Mouse (Mus musculus) hindbrain, postnatal 0 days (tissue): Measurements from ENCODE around the gene Eps8l2. TPM values are rescaled to one million over a fixed set of nuclear protein-coding genes. Genes with fewer than 3 reads are reported as not detected.

Source experiments
- ATAC-seq: fragments of 200-750 bp; cut with Nextera tagmentation; 2 replicates; pipeline ENCODE4 v1.8.0; 2017; ENCODE audit warnings: mild to moderate bottlenecking, moderate TSS enrichment, moderate library complexity
- DNase-seq: peaks from one replicate; pipeline ENCODE4 v3.0.0-alpha.2; 2015; ENCODE audit warnings: low spot score
- H3K27ac ChIP-seq: fragments of 300-500 bp; sonication (generic); 2 replicates; pipeline ENCODE4 v1.5.1; 2014; ENCODE audit warnings: mild to moderate bottlenecking
- H3K27me3 ChIP-seq: fragments of 300-500 bp; sonication (generic); 2 replicates; pipeline ENCODE4 v1.6.1; 2014; ENCODE audit warnings: low read length, mixed read lengths; ENCODE audit not compliant: insufficient read depth
- H3K36me3 ChIP-seq: fragments of 300-500 bp; sonication (generic); 2 replicates; pipeline ENCODE4 v1.6.1; 2014; ENCODE audit warnings: low read length, mixed read lengths; ENCODE audit not compliant: insufficient read depth
- H3K4me1 ChIP-seq: fragments of 300-500 bp; sonication (generic); 2 replicates; pipeline ENCODE4 v1.6.1; 2014; ENCODE audit warnings: antibody characterized with exemption, low read length, mixed read lengths; ENCODE audit not compliant: insufficient read depth
- H3K4me2 ChIP-seq: fragments of 300-500 bp; sonication (generic); 2 replicates; pipeline ENCODE4 v1.6.1; 2014; ENCODE audit warnings: low read depth, mild to moderate bottlenecking, low read length, moderate library complexity, mixed read lengths
- H3K4me3 ChIP-seq: fragments of 300-500 bp; sonication (generic); 2 replicates; pipeline ENCODE4 v1.5.1; 2014; ENCODE audit warnings: low read length
- H3K9ac ChIP-seq: fragments of 300-500 bp; sonication (generic); replicated peaks from 2 replicates; pipeline ENCODE4 v1.6.1; 2014; ENCODE audit warnings: mild to moderate bottlenecking, low read length, moderate library complexity, mixed read lengths
- H3K9me3 ChIP-seq: fragments of 300-500 bp; sonication (generic); 2 replicates; pipeline ENCODE4 v1.6.1; 2016; ENCODE audit warnings: low read length, mixed read lengths
- CTCF ChIP-seq: IDR thresholded peaks from 2 replicates; pipeline ENCODE4 v1.5.1; 2016; ENCODE audit warnings: antibody characterized with exemption, control low read depth, low read depth
- WGBS: fragments of 180-500 bp; shearing (Covaris S2); extraction: QIAGEN DNeasy Blood & Tissue Kit; methylation state at CpG from one replicate; pipeline ENCODE4 v1.1.7; 2014; 5-methylcytosine and 5-hydroxymethylcytosine counted together
- polyA plus RNA-seq: library from polyadenylated mRNA; unstranded; fragments of >200 nt; fragmentation: Nextera tagmentation; extraction: Ambion mirVana; gene quantifications from 2 replicates; pipeline ENCODE4 v1.2.1, GENCODE M21; 2015
- total RNA-seq: library from RNA; depleted of rRNA; stranded (reverse); fragments of >200 nt; gene quantifications from 2 replicates; pipeline ENCODE4 v1.2.3, GENCODE M21; 2014

The Eps8l2 gene
- total and polyA plus RNA-seq, 2 experiments from 2014 or later: 1.5 to 3.9 TPM

GRCm38 (mm10) chr7:141328373-141328990, 10.2 kb upstream of the Eps8l2 start:
- Histone ChIP-seq H3K4me2 (peak overlapping the region; percentile 93), H3K9ac (peak overlapping the region; percentile 76), H3K9me3 (no peaks in the 10 kb centered on the region), H3K36me3 (peaks cover 10% of the 10 kb centered on the region; the same call in 1 of the 2 replicates), H3K4me1 (peaks cover 24% of the 10 kb centered on the region), H3K27me3 (no peaks in the 10 kb centered on the region), H3K27ac (peak overlapping the region; percentile 100), H3K4me3 (peak overlapping the region; percentile 58)
- ATAC-seq: no peak
- TF ChIP-seq CTCF: no peak
- 14% methylated on average over 24 of the region's 24 CpGs for WGBS
- DNase-seq: no peak

- Histone ChIP-seq H3K9me3 (no peaks in the 10 kb centered on the region), H3K27ac (no peak overlapping the region), H3K27me3 (no peaks in the 10 kb centered on the region), H3K4me3 (no peak overlapping the region), H3K4me2 (no peak overlapping the region), H3K9ac (no peak overlapping the region), H3K4me1 (peaks cover 18% of the 10 kb centered on the region), H3K36me3 (peaks cover 12% of the 10 kb centered on the region; the same call in 1 of the 2 replicates)
- ATAC-seq (no peak), DNase-seq (no peak)
- TF ChIP-seq CTCF: no peak
These were observed 8.0 kb upstream of the Eps8l2 start for GRCm38 (mm10) chr7:141330706-141331105.

GRCm38 (mm10) chr7:141331990-141332389, 6.7 kb upstream of the Eps8l2 start:
- no peak overlapping the region for H3K27ac ChIP-seq
- TF ChIP-seq CTCF: no peak
- H3K4me1 ChIP-seq: 0 out of 2 replicates have a peak, but pooled peaks cover 7% of the 10 kb centered on the region
- DNase-seq (no peak), ATAC-seq (no peak)
- H3K4me2 ChIP-seq: no peak overlapping the region
- no peaks in the 10 kb centered on the region for H3K27me3 ChIP-seq
- peaks cover 12% of the 10 kb centered on the region; the same call in 1 of the 2 replicates for H3K36me3 ChIP-seq
- WGBS: 85% methylated on average over 6 of the region's 6 CpGs
- no peak overlapping the region for H3K9ac ChIP-seq
- H3K4me3 ChIP-seq: no peak overlapping the region
- H3K9me3 ChIP-seq: no peaks in the 10 kb centered on the region

- Histone ChIP-seq H3K4me1 (0 out of 2 replicates have a peak, but pooled peaks cover 3% of the 10 kb centered on the region), H3K36me3 (peaks cover 12% of the 10 kb centered on the region; the same call in 1 of the 2 replicates), H3K9me3 (no peaks in the 10 kb centered on the region), H3K27ac (no peak overlapping the region), H3K4me3 (no peak overlapping the region), H3K27me3 (no peaks in the 10 kb centered on the region), H3K9ac (no peak overlapping the region), H3K4me2 (no peak overlapping the region)
- no peak; the same call in 1 of the 2 replicates for ATAC-seq
- TF ChIP-seq CTCF: no peak
- 58% methylated on average over 2 of the region's 2 CpGs for WGBS
- no peak for DNase-seq
These were observed 3.6 kb upstream of the Eps8l2 start for GRCm38 (mm10) chr7:141335044-141335579.

- Histone ChIP-seq H3K9ac (no peak overlapping the region), H3K36me3 (peaks cover 12% of the 10 kb centered on the region; the same call in 1 of the 2 replicates), H3K4me1 (0 out of 2 replicates have a peak, but pooled peaks cover 3% of the 10 kb centered on the region), H3K27me3 (no peaks in the 10 kb centered on the region), H3K27ac (no peak overlapping the region), H3K4me3 (no peak overlapping the region), H3K4me2 (no peak overlapping the region), H3K9me3 (no peaks in the 10 kb centered on the region)
- TF ChIP-seq CTCF: no peak
- DNase-seq: peak; percentile 35
- ATAC-seq: 0 out of 2 replicates have a peak, but pooled peaks have one; percentile 48
- 76% methylated on average over 4 of the region's 4 CpGs for WGBS
These were observed 3.0 kb upstream of the Eps8l2 start for GRCm38 (mm10) chr7:141335682-141336081.

- WGBS: 85% methylated on average over 3 of the region's 3 CpGs
- peaks cover 12% of the 10 kb centered on the region; the same call in 1 of the 2 replicates for H3K36me3 ChIP-seq
- H3K4me3 ChIP-seq: no peak overlapping the region
- H3K27ac ChIP-seq: no peak overlapping the region
- no peak overlapping the region for H3K9ac ChIP-seq
- no peak for TF ChIP-seq CTCF
- H3K4me1 ChIP-seq: 0 out of 2 replicates have a peak, but pooled peaks cover 3% of the 10 kb centered on the region
- H3K27me3 ChIP-seq: no peaks in the 10 kb centered on the region
- H3K4me2 ChIP-seq: no peak overlapping the region
- H3K9me3 ChIP-seq: no peaks in the 10 kb centered on the region
- no peak for DNase-seq
- no peak for ATAC-seq
These were observed 2.4 kb upstream of the Eps8l2 start for GRCm38 (mm10) chr7:141336296-141336695.
